Mouse (Mus musculus) myocyte (in vitro differentiated cells): Measurements from ENCODE around the gene Zc3h7a.

Experiments
- CEBPB ChIP-seq: IDR thresholded peaks from 2 replicates; pipeline ENCODE4 v1.6.1; 2011; ENCODE audit warnings: mild to moderate bottlenecking, moderate library complexity; ENCODE audit not compliant: poor library complexity, insufficient read depth, severe bottlenecking
- MAX ChIP-seq: IDR thresholded peaks from one replicate; pipeline ENCODE4 v1.6.1; 2011; ENCODE audit warnings: low read depth, mild to moderate bottlenecking, control low read depth
- MYOD1 ChIP-seq, 3 experiments: IDR thresholded peaks; one replicate each; pipeline ENCODE4 v1.6.1; 2011; ENCODE audit warnings: control low read depth in 2 of 3, low read depth in 2 of 3, mild to moderate bottlenecking in 2 of 3, moderate library complexity in 1 of 3; ENCODE audit not compliant: insufficient read length in 2 of 3, control insufficient read depth in 1 of 3
- MYOG ChIP-seq, 3 experiments: IDR thresholded peaks; one replicate each; pipeline ENCODE4 v1.6.1; 2011; ENCODE audit warnings: control low read depth in 2 of 3, low read depth in 2 of 3, mild to moderate bottlenecking in 2 of 3; ENCODE audit not compliant: insufficient read length in 2 of 3, control insufficient read depth in 1 of 3, insufficient read depth in 1 of 3
- POLR2A ChIP-seq: IDR thresholded peaks from one replicate; pipeline ENCODE4 v1.6.1; 2011; ENCODE audit warnings: low read depth, mild to moderate bottlenecking, control low read depth, moderate library complexity; ENCODE audit not compliant: insufficient read length
- POLR2AphosphoS2 ChIP-seq: IDR thresholded peaks from one replicate; pipeline ENCODE4 v1.6.1; 2011; ENCODE audit warnings: low read depth, control low read depth; ENCODE audit not compliant: insufficient read length
- TCF12 ChIP-seq: IDR thresholded peaks from one replicate; pipeline ENCODE4 v1.6.1; 2011; ENCODE audit warnings: mild to moderate bottlenecking, control low read depth; ENCODE audit not compliant: poor library complexity, insufficient read depth, severe bottlenecking
- TCF3 ChIP-seq: IDR thresholded peaks from one replicate; pipeline ENCODE4 v1.6.1; 2011; ENCODE audit warnings: low read depth, control low read depth; ENCODE audit not compliant: insufficient read length
- USF1 ChIP-seq: IDR thresholded peaks from one replicate; pipeline ENCODE4 v1.6.1; 2011; ENCODE audit warnings: low read depth, mild to moderate bottlenecking, control low read depth, moderate library complexity

GRCm38 (mm10) chr16:11097301-11097700 is 78.9 kb downstream of the Zc3h7a start:
- TF ChIP-seq TCF12, result no peak
- no peak for TF ChIP-seq POLR2A
- TF ChIP-seq POLR2AphosphoS2, result no peak
- no peak for TF ChIP-seq USF1
- no peak for TF ChIP-seq CEBPB
- no peak for TF ChIP-seq TCF3
- no peak for TF ChIP-seq MAX
- no peak for TF ChIP-seq MYOG (IDR thresholded peaks at IDR 0.05; ENCODE audit: control insufficient read depth in 1 of 3, insufficient read depth in 1 of 3, insufficient read length in 2 of 3, low read depth in 2 of 3)
- no peak for TF ChIP-seq MYOD1 (IDR thresholded peaks at IDR 0.05; ENCODE audit: control insufficient read depth in 1 of 3, insufficient read length in 2 of 3, low read depth in 2 of 3)
